Mouse (Mus musculus) embryo, embryonic 9.5 days (tissue): Measurements from ENCODE around the gene Dlg2.
A peak's percentile ranks its signal among the peaks of the same experiment; 100 is the strongest.

Experiments used
- DNase-seq: peaks from one replicate; pipeline ENCODE4 v3.0.0-alpha.2; 2017; ENCODE audit errors: extremely low spot score

Dlg2 gene

DNA sequence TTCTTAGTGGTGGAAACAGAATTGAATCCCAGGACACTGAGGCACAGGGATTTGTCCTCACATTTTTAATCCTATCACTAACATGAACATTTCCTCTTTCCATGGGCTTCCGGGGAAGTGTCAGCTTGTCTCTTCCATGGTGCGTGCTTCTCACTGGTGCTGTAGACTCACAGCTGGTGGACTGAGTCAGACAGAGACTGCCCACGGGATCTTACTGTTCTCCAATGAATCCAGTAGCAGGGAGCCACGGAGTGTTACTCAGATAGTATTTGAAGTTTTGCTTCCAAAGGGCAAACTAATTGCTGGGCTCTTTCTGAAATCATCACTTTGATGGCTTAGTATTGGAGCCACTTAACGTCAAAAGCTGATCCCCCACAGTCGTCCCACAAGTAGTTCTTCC, 963.9 kb downstream of the Dlg2 start:
- no peak for DNase-seq

DNA sequence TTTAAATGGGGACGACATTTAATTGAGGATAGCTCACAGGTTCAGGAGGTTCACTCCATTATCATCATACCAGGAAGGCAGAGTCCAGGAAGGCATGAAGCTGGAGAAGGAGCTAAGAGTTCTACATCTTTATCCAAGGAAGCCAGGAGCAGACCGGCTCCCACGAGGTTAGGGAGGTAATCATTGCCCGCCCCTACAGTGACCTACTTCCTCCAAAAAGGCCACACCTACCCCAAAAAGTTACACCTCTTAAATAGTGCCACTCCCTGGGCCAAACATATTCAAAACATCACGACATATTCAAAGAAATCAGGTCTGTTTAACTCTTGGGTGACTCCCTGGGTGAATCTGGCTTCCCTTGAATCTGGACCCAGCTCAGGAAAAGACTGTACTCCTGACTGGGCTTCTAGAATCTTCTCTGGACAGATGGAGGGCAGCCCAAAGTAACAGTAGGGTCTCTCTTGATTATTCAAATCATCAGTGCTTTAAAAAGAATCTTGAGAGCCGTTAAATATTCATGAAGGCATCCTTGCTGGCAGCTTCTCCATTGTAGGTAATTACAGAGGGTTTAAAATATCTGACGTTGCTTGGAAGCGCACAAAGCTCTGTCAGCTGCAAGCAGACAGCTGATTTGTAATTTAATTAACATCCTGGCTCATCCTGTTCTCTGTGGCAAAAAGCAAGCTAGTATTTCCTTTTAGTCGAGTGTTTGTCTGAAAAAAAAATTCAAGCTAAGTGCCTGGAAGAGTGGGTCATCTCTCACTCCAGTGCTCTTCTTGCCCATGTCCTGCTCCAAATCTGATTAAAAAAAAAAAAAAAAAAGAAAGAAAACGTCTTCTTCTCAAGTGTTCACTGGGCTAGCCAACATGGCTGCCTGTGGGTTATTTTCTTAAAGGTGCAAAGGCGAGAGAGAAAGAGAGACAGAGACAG, 966.2 kb downstream of the Dlg2 start:
- no peak for DNase-seq

DNA sequence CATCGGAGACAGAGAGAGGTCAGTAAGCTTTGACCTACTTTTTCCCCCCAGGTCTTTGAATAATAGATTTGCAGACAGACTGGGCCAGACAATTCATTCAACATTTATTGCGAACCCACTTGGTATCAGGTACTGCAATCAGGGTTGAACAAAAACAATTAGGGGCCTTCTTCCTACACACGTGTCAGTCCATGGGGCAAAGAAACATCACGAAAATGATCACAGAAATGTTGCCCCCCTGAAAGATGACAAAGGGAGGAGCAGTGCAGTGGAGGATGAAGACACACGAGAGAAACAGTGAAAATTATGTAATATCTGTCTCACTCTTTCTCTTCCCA, 966.9 kb downstream of the Dlg2 start:
- no peak for DNase-seq

DNA sequence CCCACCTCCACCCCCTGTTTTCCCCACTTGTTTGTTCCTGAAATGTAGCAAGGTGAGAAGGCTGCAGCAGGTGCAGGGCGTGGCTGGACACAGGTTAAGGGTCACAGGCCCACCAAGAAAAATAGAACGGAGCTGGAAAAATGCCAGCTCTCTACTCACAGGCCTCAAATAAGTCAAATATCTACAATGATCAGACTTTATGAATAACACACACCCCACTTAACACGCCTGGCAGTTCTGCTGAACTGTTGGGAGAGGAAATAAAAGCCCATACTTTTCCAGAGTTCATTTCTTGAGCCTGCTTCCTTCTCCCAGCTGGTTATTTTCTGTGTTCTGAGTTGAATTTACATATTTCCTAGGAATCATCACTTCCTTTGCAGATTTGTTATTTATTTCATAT, 967.4 kb downstream of the Dlg2 start:
- DNase-seq, result no peak

DNA sequence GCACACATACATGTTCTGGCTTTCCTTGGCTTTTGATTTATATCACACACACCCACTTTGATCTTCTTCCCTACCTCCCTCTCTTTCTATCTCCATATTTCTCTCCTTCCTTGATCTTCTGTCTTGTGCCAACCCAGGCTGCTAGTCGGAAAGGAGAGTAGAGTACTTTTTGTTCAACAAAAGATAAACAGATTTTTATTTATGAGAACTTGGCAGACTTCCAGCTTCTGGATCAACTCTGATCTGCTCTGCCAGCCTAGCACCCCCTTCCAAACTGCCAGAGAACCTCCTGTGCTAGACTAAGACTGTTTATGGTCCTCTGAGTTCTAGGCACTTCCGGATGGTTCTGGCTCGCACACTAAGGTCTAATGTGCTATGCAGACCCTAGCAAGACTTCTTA, 968.3 kb downstream of the Dlg2 start:
- DNase-seq, result no peak

DNA sequence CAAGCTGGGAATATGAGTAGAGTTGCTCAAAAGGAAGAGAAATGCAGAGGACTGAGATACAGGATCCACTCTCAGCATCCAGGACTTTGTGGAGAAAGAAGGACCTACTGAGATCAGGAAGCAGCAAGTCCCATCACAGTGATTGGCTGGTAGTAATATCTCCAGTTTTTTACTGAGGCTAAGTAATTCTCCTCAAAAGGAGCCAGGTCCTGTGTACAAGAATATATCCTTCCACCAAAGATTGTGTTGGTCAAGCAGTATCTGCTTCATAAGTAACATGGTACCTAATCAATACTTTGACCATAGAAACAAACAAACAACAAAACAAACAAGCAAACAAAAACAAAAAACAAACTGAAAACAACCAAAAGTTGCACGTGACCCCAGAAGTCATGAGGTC, 980.3 kb downstream of the Dlg2 start:
- DNase-seq, result no peak

DNA sequence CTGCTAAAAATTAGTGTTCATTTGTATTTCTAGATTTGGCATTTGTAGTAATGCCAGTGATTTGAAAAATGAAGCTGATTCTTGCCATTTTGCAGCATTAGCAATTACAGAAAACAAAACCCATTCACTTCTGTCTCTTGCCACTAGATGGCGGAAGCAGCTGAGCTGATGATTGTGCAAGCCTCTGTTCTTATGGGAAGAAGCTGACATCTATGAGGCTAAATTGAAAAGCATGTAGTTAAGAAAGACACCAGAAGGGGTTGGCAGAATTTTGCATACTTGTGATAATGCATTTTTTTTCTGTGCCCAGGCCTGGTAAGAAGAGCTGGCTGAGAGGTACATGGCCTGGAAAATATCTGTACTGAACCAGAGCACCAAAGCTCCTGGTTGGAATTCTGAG, 980.7 kb downstream of the Dlg2 start:
- DNase-seq, result peak; percentile 56

DNA sequence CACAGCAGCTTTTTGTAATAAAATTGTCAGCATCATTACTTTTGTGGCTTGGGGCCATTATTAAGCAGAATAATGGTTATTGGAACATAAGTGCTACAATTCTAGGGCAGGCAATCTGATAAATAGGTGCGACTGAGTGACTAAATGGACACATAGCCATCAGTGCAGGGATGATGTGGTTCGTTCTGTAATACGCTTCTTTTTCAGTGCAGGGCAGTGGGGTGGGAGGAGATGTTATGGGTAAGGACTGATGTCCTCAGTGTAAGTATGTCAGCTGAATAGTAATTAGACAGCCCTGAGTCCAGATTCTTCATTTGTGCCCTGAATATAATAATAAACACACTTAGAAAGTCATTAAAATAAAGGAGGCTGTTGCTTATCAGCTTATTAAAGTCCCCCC, 984.9 kb downstream of the Dlg2 start:
- no peak for DNase-seq

DNA sequence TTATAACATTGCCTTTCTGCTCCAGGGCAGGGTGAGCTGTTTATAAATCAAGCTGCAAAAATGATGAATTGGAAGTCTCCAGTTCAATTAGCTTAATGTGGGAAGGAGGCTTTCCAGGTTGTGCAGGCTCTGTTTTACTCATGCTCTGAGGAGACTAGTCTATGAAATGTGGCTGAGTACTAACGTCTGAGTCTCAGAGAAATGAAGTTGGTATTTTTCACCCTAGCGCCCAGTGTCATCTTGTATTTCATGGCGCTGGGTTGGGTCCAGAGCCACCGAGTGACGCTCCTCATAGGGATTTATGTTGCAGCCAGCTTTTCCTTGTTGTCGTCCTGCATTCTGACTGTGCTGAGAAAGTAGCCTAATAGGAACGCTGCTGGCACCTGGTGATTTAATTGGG, 986.8 kb downstream of the Dlg2 start:
- DNase-seq, result no peak

DNA sequence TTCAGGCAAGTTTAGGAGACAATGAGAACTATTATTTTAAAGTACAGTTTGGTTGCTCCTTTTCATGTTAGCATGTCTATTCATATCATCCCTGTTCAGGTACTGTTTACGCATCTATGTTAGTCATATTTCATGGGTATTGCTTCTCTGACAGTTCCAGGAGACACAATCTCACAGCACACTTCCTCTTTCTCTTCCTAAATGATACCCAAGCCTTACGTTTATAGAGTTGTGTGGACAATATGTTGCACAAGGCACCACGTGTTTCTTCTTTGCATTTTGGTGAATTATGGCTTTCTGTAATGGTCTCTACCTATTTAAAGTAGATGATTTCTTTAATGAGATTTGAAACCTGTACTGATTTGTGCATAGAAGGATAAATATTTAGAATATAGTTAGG, 990.6 kb downstream of the Dlg2 start:
- DNase-seq, result no peak

DNA sequence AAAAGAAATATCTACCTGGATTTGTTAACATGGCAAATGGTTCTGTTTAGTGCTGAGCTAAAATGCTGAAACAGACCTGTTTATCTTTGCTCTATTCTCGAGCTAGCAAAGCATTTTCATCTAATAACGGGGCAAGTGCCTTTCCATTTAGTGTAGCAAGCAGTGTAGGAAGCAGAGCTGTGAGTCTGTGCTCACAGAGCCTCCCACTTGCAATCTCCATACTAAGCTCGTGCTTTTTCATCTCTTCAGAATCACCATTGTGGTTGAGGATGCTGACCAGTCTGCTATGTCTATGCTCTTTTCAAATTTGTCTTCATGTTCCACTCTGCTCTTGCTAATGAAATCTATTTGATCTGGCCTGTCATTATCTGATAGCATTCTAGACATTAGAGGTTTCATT, 1002.7 kb downstream of the Dlg2 start:
- DNase-seq, result no peak

DNA sequence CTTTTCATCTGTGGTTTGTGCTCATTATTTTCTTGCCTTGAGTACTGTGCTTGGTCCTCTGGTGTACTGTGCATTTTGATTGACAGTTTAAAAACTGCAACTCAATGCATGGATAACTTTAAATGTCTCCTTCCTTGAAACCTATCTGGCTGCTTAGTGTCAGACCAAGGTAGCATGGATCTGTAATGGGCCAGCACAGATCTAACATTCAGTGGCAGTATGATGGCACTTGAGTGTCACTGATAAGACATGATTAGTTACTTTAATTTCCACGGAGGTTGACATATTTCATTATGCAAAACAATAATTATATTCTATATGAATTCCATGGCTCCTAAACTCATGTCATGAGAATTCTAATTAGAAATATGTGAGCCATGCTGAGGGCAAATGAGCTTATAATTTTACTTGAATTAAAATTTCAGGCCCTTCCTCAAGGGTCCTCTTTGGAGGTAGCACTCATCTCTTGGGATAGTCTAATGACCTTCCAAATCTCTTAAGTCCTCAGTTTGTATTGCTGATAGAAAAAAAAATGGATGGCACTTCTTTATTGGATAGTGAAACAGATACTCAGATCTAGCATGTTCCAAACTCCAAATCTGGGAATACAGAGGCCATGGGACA, 1005.2 kb downstream of the Dlg2 start:
- no peak for DNase-seq

DNA sequence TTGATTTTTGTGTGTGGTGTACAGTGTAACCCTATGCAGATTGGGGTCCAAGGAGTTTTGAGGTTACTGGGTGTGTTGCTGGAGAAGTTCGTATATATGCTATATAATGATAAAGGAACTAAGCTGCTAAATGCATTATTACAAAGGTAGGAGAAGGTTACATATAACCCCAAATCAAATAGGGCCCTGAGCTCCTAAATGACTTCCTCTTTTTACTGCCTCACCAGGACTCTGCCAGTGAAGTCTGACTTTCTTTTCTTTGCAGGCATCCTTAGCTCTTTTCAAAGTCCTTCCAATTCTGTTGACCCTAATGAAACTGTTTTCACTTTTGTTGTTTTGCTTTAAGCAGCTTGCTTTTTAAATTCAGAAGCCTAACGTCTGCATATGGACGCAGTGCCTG, 1016.8 kb downstream of the Dlg2 start:
- DNase-seq, result no peak

DNA sequence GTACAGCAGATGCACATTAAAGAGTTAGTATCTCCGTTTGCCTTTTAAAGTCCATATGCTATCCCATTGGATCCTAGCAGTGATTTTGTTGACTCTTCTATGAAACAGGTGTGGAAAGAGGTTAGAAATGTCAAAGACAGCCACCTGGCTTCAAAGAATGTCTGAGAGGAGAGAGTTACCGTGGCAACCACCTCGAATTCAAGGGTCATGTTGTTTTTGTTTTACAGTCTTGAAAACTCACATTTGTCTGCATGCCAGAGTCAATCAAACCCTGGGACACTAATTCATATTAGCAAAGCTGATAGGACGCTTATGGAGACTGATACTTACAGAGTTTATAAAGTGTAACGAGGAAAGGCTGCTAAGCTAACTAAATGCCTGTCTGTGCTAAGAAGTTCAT, 1019.1 kb downstream of the Dlg2 start:
- no peak for DNase-seq

DNA sequence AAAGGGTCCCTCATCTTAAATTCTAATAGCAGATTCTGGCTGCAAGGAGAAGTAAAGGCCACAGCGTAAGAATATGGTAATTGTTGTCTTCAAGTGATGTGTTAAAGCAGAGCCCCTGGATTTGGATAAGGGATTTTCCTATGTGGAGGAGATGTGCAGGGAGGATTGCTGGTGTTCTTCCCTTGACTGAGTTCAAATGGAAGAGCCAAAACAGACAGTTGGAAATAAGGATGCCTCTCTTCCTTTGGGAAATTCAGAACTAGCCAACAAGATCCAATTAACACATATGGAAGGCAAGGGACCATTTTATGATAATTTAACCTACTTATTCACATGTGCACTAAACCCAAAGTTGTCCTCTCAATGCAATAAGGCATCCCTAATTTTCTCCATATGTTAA, 1034.6 kb downstream of the Dlg2 start:
- no peak for DNase-seq

DNA sequence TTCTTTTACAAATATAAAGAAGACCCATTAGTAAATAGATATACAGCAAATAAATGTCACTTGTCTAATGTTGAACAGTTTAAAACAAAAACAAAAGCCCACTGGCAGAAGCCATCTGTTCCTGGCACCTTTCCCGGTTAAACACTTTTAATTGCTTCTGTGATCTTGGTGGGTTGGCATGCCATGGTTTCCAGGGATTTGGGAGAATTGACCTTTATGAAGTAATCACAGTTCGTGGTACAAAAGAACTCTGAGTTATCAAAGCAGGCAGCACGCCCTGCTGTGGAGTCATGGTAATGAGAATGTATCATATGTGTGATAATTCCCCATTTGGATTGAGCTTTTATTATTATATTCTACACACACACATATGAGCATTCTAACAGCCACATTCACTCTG, 1038.0 kb downstream of the Dlg2 start:
- DNase-seq, result no peak

DNA sequence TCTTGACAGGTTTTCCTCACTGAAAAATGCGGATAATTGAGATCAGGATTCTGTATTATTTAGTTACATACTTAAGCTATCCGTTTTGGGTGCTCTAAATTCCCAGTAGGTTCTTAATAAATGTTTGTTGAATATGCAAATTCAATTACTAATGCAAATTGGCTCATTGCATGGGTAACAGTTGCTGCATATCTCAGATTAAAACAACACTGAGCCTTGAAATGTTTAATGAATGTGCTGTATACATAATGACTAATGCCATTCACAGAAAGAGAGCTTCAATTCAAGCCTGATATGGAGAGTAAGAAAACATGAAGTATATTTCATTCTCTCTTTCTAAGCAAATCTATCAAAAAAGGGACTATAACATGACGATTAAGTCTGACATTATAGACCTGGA, 1039.8 kb downstream of the Dlg2 start:
- DNase-seq, result no peak

DNA sequence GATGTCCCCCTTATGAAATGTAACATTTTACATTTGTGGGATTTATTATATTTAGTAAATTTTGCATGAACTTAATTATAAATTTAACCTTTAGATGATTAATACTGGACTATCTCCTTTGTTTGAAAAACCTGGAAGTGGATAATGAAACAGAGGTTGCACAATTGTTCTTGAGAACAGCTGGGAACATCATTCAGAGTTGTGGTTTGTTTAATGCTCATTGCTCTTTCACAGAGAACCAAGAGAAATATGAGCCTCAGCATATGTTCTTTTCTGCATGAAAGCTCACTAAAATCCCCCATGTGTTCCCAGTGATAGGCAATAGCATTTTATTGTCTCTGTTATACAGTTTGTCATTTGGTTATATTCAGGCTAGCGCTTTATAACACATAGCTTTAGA, 1049.4 kb downstream of the Dlg2 start:
- no peak for DNase-seq

DNA sequence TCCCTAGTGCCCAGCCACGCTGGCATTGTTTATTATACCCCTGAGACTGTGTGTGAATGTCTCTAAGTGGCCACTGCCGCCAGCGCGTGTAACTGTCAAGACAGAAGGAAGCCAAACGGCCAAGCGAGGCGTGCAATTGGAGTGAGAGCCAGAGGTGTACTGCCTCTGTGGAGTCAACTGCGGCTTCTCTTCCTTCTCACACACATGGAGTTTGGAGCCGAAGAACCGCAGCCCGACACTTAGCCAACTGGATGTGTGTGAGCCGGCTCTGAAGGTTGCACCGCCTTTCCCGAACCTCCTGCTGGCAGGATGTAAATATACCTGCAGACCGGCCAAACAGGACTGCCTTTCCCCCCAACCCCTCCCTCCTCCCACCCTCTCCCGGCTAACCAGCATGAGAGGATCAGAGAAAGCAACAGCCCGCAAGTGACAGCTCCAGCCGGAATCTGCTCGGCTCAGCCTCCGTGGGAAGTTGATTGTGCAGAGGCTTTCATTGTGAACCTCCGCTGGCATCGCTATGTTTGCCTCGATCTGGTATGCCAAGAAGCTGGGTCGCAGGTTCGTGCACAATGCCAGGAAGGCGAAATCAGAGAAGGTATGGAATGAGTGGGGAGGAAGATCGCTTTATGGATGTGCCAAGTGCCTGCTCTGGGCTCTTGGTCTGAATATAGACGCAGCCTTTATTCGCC, 1066.3 kb downstream of the Dlg2 start:
- peak; percentile 44 for DNase-seq

DNA sequence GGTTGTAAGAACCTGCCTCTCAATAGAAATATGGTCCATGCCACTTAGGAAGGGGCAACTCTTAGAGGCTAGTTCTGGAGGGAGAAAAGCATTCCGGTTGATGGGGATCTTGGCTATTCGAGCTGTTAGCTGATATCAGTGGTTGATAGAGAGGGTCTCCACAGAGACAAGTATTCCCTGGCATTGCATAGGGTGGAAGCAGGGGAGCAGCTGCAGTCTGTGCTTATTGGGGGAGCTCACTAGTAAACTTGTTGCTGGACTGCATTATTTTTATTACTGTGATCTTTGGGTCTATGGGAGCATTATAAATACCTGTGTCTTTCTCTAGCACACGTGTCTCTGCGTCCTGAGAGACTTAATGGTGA, 1066.8 kb downstream of the Dlg2 start:
- no peak for DNase-seq

DNA sequence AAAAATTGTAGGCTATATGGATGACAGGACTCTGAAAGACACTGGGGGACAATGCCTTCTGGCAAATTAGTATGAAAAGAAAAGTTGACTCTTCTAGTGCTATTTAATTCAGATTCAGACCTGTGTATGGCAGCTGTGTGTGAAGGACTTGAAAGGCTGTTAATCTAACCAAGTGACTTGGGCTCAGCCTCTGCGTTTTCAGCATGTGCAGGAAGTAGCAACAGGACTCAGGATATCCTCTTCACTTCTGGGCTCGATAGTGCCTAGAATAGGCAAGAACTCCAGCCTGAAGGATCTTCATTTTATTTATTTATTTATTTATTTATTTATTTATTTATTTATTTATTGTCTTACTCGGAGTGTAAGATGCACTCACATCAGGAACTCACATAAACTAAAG, 1068.1 kb downstream of the Dlg2 start:
- DNase-seq, result no peak

DNA sequence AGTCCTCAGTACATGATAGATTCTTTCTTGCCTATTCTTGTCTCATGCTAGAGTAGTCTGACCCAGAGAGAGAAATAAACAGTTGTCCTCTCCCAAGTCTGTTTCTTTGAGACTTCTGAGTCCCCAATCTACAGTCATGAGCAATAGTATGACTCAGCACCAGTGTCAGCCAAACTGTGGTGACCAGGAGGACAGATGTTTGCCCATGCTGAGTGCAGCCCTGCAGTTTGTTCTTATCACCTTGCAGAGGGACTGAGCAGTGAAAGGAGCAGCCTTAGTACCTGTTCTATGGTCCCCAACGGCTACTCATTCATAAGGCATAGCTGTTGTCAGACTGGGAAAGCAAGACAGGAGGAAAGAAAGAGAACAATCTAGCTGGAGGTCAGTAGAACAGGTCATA, 1072.3 kb downstream of the Dlg2 start:
- DNase-seq, result no peak

DNA sequence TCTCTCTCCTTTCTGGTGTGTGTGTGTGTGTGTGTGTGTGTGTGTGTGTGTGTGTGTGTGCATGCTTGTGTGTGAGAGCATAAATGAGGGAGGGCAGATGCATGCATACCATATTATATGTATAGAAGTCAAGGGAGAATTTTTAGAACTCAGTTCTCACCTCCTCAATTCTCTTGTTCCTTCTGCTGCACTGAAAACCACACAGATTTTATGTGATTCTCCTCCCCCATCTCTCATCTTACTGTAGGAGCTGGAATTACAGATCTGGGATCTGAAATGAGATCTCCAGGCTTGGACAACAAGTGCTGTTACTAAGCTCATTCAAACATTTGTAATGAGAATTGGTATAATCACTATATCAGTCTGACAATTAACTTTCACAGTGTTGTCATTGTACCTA, 1081.1 kb downstream of the Dlg2 start:
- DNase-seq, result no peak
